Mouse (Mus musculus): Measurements from ENCODE around the gene Reep3. TPM values are rescaled to one million over a fixed set of nuclear protein-coding genes. Genes with fewer than 3 reads are reported as not detected.
A peak's percentile ranks its signal among the peaks of the same experiment; 100 is the strongest.

Reep3 gene
- polyA plus RNA-seq, 1 experiment from 2014 or later = 44.9 TPM

GRCm38 (mm10) chr10:67107017-67107761 is 10.4 kb upstream of the Reep3 start:
- WGBS = 65% methylated on average over 9 of the region's 9 CpGs
- H3K4me1 ChIP-seq (replicated peaks) = peaks cover 85% of the 10 kb centered on the region
- no peaks in the 10 kb centered on the region for H3K9me3 ChIP-seq
- no peak overlapping the region for H3K4me3 ChIP-seq
- H3K27me3 ChIP-seq = no peaks in the 10 kb centered on the region
- no peak for ATAC-seq (ENCODE audit: low FRiP score)
- H3K27ac ChIP-seq = peak overlapping the region; percentile 15; the same call in 1 of the 2 replicates
- H3K9ac ChIP-seq = no peak overlapping the region
- peaks cover 4% of the 10 kb centered on the region; the same call in 1 of the 2 replicates for H3K36me3 ChIP-seq
- no peak overlapping the region for H3K4me2 ChIP-seq

GRCm38 (mm10) chr10:67106400-67106799 is 9.7 kb upstream of the Reep3 start:
- Histone ChIP-seq H3K27ac (no peak overlapping the region), H3K36me3 (peaks cover 4% of the 10 kb centered on the region; the same call in 1 of the 2 replicates), H3K27me3 (no peaks in the 10 kb centered on the region), H3K4me2 (no peak overlapping the region), H3K4me1 (replicated peaks) (peaks cover 85% of the 10 kb centered on the region), H3K4me3 (no peak overlapping the region), H3K9me3 (no peaks in the 10 kb centered on the region), H3K9ac (no peak overlapping the region)
- whole genome bisulfite sequencing = 46% methylated on average over 6 of the region's 6 CpGs
- ATAC-seq (ENCODE audit: low FRiP score) = no peak

DNA sequence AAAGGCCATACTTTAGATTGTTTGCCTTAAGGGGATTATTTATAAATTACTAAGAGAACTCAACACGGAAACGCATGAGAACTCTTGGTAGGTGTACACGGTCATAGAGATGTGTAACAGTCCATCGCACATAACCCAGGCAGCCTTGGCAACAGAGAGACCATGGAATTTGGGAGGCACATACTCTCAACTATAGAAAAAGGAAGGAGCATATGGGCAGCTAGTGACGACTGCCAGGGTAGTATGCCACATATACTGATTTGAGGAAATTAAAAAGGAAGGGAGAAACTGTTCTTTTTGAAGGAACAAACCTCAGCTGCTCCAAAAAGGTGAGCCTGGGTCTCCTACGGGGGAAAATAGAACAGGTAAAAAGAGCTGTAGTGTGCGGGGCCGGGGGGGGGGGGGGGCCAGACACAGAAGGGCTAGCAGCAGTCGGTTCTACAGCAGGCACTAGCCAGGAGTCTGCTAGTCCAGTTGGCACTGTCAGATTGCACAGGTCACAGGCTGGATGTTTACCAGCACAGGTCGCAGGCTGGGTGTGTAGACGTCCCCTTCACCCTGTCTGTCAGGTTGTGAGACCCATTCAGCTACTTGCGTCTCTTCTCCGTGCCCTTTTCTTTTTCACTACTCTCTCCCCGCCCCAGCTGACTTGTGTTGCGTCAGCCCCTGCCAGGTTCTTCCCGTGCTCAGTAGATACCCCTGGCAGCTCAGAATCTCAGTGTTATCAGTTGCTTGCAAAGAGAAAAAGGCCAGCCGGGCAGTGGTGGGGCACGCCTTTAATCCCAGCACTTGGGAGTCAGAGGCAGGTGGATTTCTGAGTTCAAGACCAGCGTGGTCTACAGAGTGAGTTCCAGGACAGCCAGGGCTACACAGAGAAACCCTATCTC is 8.8 kb upstream of the Reep3 start:
- ATAC-seq (ENCODE audit: low FRiP score) = no peak
- Histone ChIP-seq H3K4me1 (replicated peaks) (peaks cover 85% of the 10 kb centered on the region), H3K4me2 (no peak overlapping the region), H3K4me3 (no peak overlapping the region), H3K36me3 (peaks cover 4% of the 10 kb centered on the region; the same call in 1 of the 2 replicates), H3K9me3 (no peaks in the 10 kb centered on the region), H3K27me3 (no peaks in the 10 kb centered on the region), H3K27ac (no peak overlapping the region), H3K9ac (no peak overlapping the region)
- WGBS = 61% methylated on average over 19 of the region's 19 CpGs

DNA sequence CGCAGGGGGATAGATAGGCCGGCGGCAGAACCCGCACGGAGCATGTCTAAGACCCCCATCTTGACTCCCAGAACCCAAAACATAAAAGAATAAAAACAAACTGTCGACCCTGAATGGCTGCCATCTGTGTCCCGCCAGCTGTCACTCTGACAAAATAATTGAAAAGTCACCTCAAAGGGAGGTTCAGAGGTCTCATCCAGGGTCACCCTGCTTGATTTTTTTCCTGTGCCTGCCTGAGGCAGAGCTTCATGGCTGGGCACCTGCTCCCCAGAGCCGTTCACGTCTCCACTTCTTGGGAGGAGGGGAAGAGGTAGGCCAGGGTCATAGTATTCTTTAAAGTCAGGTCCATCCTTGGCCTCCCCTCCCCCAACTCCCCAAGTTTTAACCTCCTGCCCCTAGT is 7.8 kb upstream of the Reep3 start:
- H3K4me2 ChIP-seq = 0 out of 2 replicates have a peak overlapping the region, but pooled peaks have one; percentile 6
- WGBS = 9% methylated on average over 9 of the region's 9 CpGs

DNA sequence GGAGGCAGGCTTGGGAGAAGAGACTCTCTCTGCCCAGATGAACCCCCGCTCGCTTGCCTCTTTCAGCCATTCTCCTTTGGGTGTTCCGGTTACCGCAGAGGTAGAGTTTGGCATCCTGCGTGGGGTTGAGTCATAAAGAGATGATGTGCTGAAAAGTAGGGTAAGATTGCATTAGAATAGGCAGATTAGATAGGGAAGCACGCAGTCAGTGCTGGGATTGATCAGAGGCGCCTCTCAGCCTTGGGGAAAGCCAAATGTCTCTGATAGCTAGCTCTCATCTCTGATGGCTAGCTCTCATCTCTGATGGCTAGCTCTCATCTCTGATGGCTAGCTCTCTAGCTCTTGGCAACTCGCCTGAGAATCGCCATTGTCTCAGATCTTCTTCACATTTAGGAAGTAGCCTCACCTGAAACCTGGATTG is 4.1 kb upstream of the Reep3 start:
- H3K4me2 ChIP-seq = no peak overlapping the region
- H3K27ac ChIP-seq = no peak overlapping the region

More for the DNA sequence above, 7.8 kb upstream of the Reep3 start:
- Histone ChIP-seq H3K27me3 (no peaks in the 10 kb centered on the region), H3K27ac (0 out of 2 replicates have a peak overlapping the region, but pooled peaks have one; percentile 35), H3K4me1 (replicated peaks) (peaks cover 92% of the 10 kb centered on the region), H3K4me3 (no peak overlapping the region), H3K9ac (no peak overlapping the region), H3K36me3 (peaks cover 4% of the 10 kb centered on the region; the same call in 1 of the 2 replicates), H3K9me3 (no peaks in the 10 kb centered on the region)
- no peak for ATAC-seq (ENCODE audit: low FRiP score)

GRCm38 (mm10) chr10:67100011-67100661 is 3.4 kb upstream of the Reep3 start:
- H3K36me3 ChIP-seq = no peaks in the 10 kb centered on the region
- peaks cover 81% of the 10 kb centered on the region for H3K4me1 ChIP-seq (replicated peaks)
- 28% methylated on average over 7 of the region's 7 CpGs for WGBS
- H3K9ac ChIP-seq = no peak overlapping the region
- no peak for ATAC-seq (ENCODE audit: low FRiP score)
- H3K9me3 ChIP-seq = no peaks in the 10 kb centered on the region
- no peak overlapping the region for H3K4me3 ChIP-seq
- peak overlapping the region; percentile 1; the same call in 1 of the 2 replicates for H3K27ac ChIP-seq
- H3K27me3 ChIP-seq = no peaks in the 10 kb centered on the region
- no peak overlapping the region for H3K4me2 ChIP-seq

More for the DNA sequence above, 4.1 kb upstream of the Reep3 start:
- H3K9ac ChIP-seq = no peak overlapping the region
- H3K9me3 ChIP-seq = no peaks in the 10 kb centered on the region
- no peaks in the 10 kb centered on the region for H3K27me3 ChIP-seq
- WGBS = 59% methylated on average over 9 of the region's 9 CpGs
- H3K4me3 ChIP-seq = no peak overlapping the region
- ATAC-seq (ENCODE audit: low FRiP score) = no peak
- H3K4me1 ChIP-seq (replicated peaks) = peaks cover 82% of the 10 kb centered on the region
- H3K36me3 ChIP-seq = no peaks in the 10 kb centered on the region

- H3K9ac ChIP-seq = peak overlapping the region; percentile 99
- no peak for ATAC-seq (ENCODE audit: low FRiP score)
- H3K4me1 ChIP-seq (replicated peaks) = peaks cover 81% of the 10 kb centered on the region
Observed at GRCm38 (mm10) chr10:67099183-67099929, 2.6 kb upstream of the Reep3 start.

DNA sequence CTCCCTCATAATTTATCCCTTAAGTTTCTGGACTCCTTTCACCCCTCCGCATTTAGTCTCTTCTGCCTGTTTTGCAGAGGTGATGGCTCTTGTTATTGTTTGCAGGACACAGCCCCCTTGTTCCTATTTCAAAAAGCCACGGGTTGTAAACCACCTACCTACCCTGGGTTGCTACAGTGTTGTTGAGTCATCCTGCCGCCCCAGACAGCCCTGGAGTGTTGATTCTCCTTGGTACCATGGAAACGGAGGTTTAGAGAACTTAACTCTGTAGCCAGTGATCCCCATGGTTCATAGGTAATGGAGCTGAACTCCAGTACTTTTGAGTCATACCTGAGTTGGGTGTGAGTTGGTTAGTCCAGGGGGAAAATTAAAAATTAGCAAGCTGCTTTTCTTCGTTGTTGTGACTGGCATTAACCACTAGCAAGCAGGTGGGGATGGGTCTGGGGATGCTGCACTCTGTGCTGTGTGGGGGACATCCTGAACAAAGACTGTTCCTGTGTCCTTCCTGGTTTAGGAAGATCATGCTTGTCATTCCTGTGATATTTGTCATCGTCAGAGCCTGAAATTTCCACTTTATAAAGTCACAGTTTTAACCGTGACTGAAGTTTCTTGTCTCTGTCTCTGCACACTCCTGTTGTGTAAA is 1.8 kb upstream of the Reep3 start:
- no peaks in the 10 kb centered on the region for H3K36me3 ChIP-seq
- H3K9ac ChIP-seq = peak overlapping the region; percentile 99
- H3K27me3 ChIP-seq = no peaks in the 10 kb centered on the region
- H3K4me3 ChIP-seq = peak overlapping the region; percentile 93
- H3K4me2 ChIP-seq = peak overlapping the region; percentile 91
- no peak for ATAC-seq (ENCODE audit: low FRiP score)
- H3K27ac ChIP-seq = peak overlapping the region; percentile 60
- H3K4me1 ChIP-seq (replicated peaks) = peaks cover 77% of the 10 kb centered on the region
- WGBS = 10% methylated on average over 7 of the region's 7 CpGs
- H3K9me3 ChIP-seq = no peaks in the 10 kb centered on the region

More at GRCm38 (mm10) chr10:67099183-67099929, 2.6 kb upstream of the Reep3 start:
- H3K27me3 ChIP-seq = no peaks in the 10 kb centered on the region
- no peaks in the 10 kb centered on the region for H3K9me3 ChIP-seq
- H3K4me2 ChIP-seq = peak overlapping the region; percentile 91
- WGBS = 53% methylated on average over 13 of the region's 13 CpGs
- H3K27ac ChIP-seq = no peak overlapping the region
- no peaks in the 10 kb centered on the region for H3K36me3 ChIP-seq
- peak overlapping the region; percentile 93 for H3K4me3 ChIP-seq

GRCm38 (mm10) chr10:67097437-67098150 is 849 bp upstream of the Reep3 start:
- Histone ChIP-seq H3K36me3 (no peaks in the 10 kb centered on the region), H3K27ac (peak overlapping the region; percentile 100), H3K9ac (peak overlapping the region; percentile 99), H3K4me2 (peak overlapping the region; percentile 91), H3K4me1 (replicated peaks) (peaks cover 68% of the 10 kb centered on the region), H3K4me3 (peak overlapping the region; percentile 93), H3K27me3 (no peaks in the 10 kb centered on the region), H3K9me3 (no peaks in the 10 kb centered on the region)
- WGBS = under 1% methylated on average over 15 of the region's 15 CpGs
- ATAC-seq (ENCODE audit: low FRiP score) = no peak

DNA sequence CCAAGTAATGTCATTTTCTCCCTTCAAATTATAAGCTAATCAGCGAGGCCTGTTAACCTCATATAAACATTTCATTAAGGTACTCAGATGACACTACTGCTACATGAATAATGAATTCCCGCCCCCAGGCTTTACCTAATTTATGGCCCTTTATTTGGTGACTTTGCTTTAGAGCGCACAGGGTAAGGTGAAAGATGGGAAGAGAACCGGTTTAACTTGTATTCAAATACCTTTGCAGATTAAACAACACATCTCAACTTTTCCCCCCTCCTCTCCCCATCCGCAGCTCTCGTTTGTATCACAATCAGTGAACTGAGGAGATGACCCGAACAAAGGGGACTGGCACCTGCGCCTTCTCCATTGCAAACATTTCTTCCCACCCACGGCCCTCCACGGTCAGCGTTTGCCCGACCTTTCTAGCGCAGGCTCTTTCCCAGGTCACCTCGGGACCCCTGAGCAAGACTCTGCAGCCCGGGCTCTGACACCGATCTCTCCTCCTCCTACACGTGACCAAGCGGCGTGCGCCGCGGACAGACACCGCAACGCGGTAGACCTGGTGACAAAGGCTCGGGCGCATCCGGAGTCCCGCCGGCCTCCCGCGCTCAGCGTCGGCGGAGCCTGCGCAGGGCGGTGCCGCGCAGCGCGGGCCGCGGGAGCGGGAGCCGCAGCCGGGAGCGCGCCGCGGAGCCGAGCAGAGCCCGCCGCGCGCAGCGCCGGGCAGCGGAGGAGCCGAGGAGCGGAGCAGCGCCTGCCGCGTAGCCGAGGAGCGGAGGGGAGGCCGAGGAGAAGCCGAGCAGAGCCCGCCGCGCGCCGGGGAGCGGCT is 736 bp downstream of the Reep3 start, which contains the start of gene Jmjd1c:
Gene Jmjd1c, plus strand, starts transcription at position 328 of the 823 bp plus-strand sequence.
- peak; percentile 93 for ATAC-seq (ENCODE audit: low FRiP score)

More for the DNA sequence above, 736 bp downstream of the Reep3 start, which contains the start of gene Jmjd1c:
- Histone ChIP-seq H3K27me3 (no peaks in the 10 kb centered on the region), H3K4me2 (peak within 1 kb of the TSS; percentile 91), H3K4me1 (replicated peaks) (peaks cover 52% of the 10 kb centered on the region), H3K9ac (peak within 1 kb of the TSS; percentile 99), H3K4me3 (peak within 1 kb of the TSS; percentile 93), H3K36me3 (no peaks in the 10 kb centered on the region; the same call in 1 of the 2 replicates), H3K27ac (peak within 1 kb of the TSS; percentile 100), H3K9me3 (no peaks in the 10 kb centered on the region)
- WGBS = under 1% methylated on average over 70 of the region's 73 CpGs
